Mouse (Mus musculus): ENCODE results near the gene Gm28043.

Gene Gm28043

GRCm38 (mm10) chr17:29627285-29627684 lies 12.6 kb downstream of the Gm28043 start:
- DNase-seq, result no peak

- peak; percentile 32 to 36 for DNase-seq
Measured at GRCm38 (mm10) chr17:29628946-29629345, 14.3 kb downstream of the Gm28043 start.

GRCm38 (mm10) chr17:29629620-29630019 lies 14.9 kb downstream of the Gm28043 start:
- DNase-seq, result no peak

- DNase-seq, result no peak
Measured at GRCm38 (mm10) chr17:29632312-29632711, 17.6 kb downstream of the Gm28043 start.

GRCm38 (mm10) chr17:29635492-29635891 lies 20.8 kb downstream of the Gm28043 start:
- DNase-seq, result no peak

- peak; percentile 72 for DNase-seq
Measured at GRCm38 (mm10) chr17:29636118-29636517, 21.4 kb downstream of the Gm28043 start.

GRCm38 (mm10) chr17:29637377-29637776 lies 22.7 kb downstream of the Gm28043 start:
- DNase-seq, result peak; percentile 58 to 59

- no peak for DNase-seq
Measured at GRCm38 (mm10) chr17:29637895-29638294, 23.2 kb downstream of the Gm28043 start.

- DNase-seq, result no peak
Measured at GRCm38 (mm10) chr17:29640971-29641370, 26.3 kb downstream of the Gm28043 start.

GRCm38 (mm10) chr17:29642219-29642618 lies 27.5 kb downstream of the Gm28043 start:
- DNase-seq, result no peak

GRCm38 (mm10) chr17:29658249-29658648 lies 43.6 kb downstream of the Gm28043 start:
- DNase-seq, result no peak

GRCm38 (mm10) chr17:29660076-29660761 lies 45.5 kb downstream of the Gm28043 start, which contains the start of gene Cmtr1:
Gene Cmtr1, plus strand, starts transcription at chr17:29660595.
- DNase-seq, result peak; percentile 97 to 99

GRCm38 (mm10) chr17:29660762-29661391 lies 46.2 kb downstream of the Gm28043 start:
- DNase-seq, result no peak

GRCm38 (mm10) chr17:29662145-29662544 lies 47.5 kb downstream of the Gm28043 start:
- peak; percentile 33 to 38 for DNase-seq

- DNase-seq, result peak; percentile 78 to 88
Measured at GRCm38 (mm10) chr17:29668051-29668986, 53.6 kb downstream of the Gm28043 start.

GRCm38 (mm10) chr17:29669030-29669429 lies 54.4 kb downstream of the Gm28043 start:
- DNase-seq, result no peak

GRCm38 (mm10) chr17:29669936-29670335 lies 55.3 kb downstream of the Gm28043 start:
- DNase-seq, result no peak

- DNase-seq, result peak in 1 of 2 experiments; percentile 47
Measured at GRCm38 (mm10) chr17:29671021-29671420, 56.3 kb downstream of the Gm28043 start.

- no peak for DNase-seq
Measured at GRCm38 (mm10) chr17:29673325-29673724, 58.6 kb downstream of the Gm28043 start.

- DNase-seq, result no peak
Measured at GRCm38 (mm10) chr17:29678526-29678925, 63.9 kb downstream of the Gm28043 start.

- DNase-seq, result no peak
Measured at GRCm38 (mm10) chr17:29679038-29679767, 64.5 kb downstream of the Gm28043 start.

- peak; percentile 98 to 99 for DNase-seq
Measured at GRCm38 (mm10) chr17:29680174-29680573, 65.5 kb downstream of the Gm28043 start.
